Mouse (Mus musculus) thymus, postnatal 10 days (tissue): ENCODE results near the gene Olfr467.
"Not testable (repeated sequence)": the region's sequence is repeated elsewhere in the genome, so short reads cannot be mapped to it uniquely, and the experiment has no call there.

Experiments
- DNase-seq, 2 experiments: peaks; one replicate each; pipeline ENCODE4 v3.0.0; 2021; ENCODE audit warnings: low spot score in 2 of 2

Olfr467 gene

GRCm38 (mm10) chr7:107811963-107812362 lies at the start of gene Olfr467:
Gene Olfr467 (plus strand): TSS chr7:107812263.
- DNase-seq = no peak

DNA sequence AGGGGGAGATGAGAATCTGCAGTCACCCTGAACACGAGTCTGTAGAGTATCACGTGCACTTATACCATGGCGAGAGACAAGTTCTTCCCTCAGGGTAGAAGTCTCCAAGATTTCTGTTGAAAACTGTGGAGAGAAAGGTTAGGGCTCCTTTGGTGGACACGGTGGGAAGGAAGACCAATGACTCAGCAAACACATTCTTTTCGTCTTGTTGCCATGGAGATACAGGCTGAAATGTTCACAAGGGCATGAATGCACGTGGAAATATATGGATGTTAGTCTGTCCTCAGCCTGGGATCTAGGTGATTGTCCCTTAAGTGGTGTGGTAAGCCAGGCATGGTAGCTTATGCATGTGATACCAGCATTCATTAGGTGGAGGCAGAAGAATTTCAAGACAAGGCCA lies 41.3 kb upstream of the Olfr467 start:
- no peak for DNase-seq

GRCm38 (mm10) chr7:107778216-107778615 lies 33.8 kb upstream of the Olfr467 start:
- no peak for DNase-seq

GRCm38 (mm10) chr7:107779611-107780010 lies 32.5 kb upstream of the Olfr467 start:
- DNase-seq = peak in 1 of 2 experiments; percentile 6

DNA sequence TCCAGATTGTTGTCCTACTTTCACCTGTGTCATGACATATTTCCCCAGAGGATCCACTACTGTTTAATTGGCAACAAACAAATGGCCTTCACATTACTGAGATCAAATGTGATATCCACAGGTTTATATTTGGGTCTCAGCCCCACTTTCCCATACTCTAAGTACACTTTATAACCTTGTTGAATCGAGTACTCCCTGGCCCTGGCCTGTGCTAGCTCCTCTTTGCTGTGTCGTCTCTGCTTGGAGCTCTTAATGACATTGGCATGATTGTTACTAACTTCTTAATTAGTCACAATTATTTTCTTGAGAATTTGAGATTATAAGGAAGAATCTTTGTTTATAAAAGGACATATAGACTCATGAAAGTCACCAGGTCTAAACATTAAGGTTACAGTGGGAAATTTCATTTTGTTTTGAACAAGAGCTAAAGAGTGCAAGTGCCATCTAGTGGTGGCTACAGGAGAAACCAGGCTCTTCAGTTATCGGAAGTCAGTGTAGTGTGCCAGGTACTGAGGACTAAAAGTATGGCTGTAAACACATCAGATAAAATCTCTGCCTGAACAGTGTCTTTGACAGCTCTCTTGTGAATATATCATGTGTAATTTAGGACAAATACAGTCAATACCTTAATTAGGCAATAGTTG lies 24.0 kb upstream of the Olfr467 start:
- DNase-seq = no peak

DNA sequence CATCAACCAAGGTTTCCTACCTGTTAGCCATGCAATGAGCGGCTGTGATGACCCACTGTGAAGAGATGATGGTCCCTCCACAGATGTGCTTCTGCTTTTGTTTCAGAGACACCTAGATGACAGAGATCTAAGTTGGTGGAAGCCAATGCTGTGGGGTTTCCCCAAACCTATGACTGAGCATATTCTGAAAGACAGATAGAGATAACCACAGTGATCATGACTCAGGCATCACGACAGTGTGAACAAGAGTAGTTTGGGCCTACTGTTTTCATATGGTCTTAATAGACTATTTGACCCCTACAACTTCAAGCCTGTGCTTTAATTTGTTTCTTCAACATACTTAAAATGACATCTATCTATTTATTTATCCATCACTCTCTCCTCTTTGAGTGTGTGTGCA lies 15.6 kb upstream of the Olfr467 start:
- DNase-seq = no peak

- no peak for DNase-seq
These were observed 11.0 kb upstream of the Olfr467 start, which contains the start of gene Ovch2 for GRCm38 (mm10) chr7:107801108-107801507. Gene Ovch2 (minus strand): TSS chr7:107801208.

DNA sequence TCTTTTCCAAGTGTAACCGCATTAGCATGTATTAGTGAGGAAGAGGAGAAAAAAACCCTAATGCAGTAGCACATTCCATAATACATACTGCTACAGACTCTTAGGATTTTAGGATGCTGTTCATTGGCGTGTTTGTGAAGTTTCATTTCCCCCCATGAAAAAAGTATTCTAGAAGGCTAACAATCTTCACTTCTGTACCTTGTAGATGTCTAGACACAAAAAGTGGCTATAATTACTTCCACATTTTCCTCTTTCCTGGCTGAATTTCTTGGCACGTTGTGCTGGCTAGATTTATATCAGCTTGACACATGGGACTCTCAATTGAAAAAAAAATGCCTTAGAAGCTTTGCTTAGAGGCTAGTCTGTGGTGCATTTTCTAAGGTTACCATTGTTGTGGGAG lies 9.9 kb upstream of the Olfr467 start:
- DNase-seq = no peak

- DNase-seq = no peak
These were observed 7.4 kb downstream of the Olfr467 start for GRCm38 (mm10) chr7:107819442-107819841.

DNA sequence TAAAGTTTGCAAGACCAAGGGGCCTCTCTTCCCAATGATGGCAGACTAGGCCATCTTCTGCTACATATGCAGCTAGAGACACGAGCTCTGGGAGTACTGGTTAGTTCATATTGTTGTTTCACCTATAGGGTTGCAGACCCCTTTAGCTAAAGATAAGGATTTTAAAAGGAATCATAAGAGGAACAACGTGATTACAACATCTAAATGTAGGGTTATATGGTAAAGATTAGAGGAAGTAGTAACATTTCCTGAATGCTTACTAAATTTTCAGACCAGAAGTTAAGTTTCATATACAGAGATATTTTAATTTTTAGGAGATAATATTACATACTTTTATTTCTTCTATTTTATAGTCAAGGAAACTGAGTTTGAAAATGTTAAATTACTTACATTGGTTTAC lies 11.8 kb downstream of the Olfr467 start:
- not testable (repeated sequence) for DNase-seq

DNA sequence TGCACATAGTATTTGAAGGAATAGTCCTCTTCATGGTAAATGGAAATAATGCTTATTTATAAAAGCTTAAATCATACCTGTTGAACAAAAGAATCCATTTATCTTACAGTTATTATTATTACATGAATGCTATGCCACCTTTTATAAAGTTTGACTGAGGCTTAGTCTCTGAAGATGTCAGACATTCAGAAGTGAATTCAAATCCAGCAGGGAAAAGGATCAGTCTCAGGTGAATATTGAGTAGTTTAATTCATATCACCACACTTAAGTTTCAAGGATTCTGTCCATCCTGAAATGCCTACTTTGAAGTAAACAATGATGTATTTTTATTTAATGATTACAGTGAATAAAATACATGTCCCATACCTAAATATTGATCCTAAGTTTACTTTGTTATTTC lies 13.4 kb downstream of the Olfr467 start, which contains the start of gene Olfr469:
Gene Olfr469, minus strand, starts transcription at position 101 of the 400 bp plus-strand sequence.
- DNase-seq = not testable (repeated sequence)

DNA sequence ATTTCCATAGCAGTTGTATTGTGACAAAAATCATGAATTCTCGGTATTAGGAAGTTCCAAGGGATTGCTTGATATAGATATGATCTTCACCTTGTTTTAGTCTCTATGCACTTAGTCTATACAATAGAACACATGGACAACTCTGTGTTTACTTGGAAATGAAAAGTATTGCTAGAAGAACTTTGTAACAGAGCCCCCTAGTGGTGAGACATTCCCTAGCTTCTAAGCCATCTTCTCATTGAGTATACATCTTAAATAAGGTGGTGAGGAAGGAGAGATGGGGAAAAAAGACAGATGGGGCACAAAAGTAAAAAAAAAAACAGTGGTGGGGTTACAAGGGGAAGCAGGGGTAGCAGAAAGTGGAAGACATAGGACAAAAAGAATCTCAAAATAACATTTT lies 29.7 kb downstream of the Olfr467 start:
- DNase-seq = no peak

DNA sequence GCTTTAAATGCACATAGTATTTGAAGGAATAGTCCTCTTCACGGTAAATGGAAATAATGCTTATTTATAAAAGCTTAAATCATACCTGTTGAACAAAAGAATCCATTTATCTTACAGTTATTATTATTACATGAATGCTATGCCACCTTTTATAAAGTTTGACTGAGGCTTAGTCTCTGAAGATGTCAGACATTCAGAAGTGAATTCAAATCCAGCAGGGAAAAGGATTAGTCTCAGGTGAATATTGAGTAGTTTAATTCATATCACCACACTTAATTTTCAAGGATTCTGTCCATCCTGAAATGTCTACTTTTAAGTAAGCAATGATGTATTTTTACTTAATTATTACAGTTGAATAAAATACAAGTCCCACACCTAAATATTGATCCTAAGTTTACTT lies 35.3 kb downstream of the Olfr467 start, which contains the start of gene Olfr470:
Gene Olfr470, minus strand, starts transcription at position 101 of the 400 bp plus-strand sequence.
- not testable (repeated sequence) for DNase-seq
